Mouse (Mus musculus) myocyte (in vitro differentiated cells): ENCODE results near the gene Col8a2.

Source experiments
- CEBPB ChIP-seq: IDR thresholded peaks from 2 replicates; pipeline ENCODE4 v1.6.1; 2011; ENCODE audit warnings: mild to moderate bottlenecking, moderate library complexity; ENCODE audit not compliant: poor library complexity, insufficient read depth, severe bottlenecking
- E2F4 ChIP-seq: IDR thresholded peaks from one replicate; pipeline ENCODE4 v1.6.1; 2011; ENCODE audit warnings: mild to moderate bottlenecking, control low read depth, moderate library complexity; ENCODE audit not compliant: insufficient read depth
- POLR2A ChIP-seq: IDR thresholded peaks from one replicate; pipeline ENCODE4 v1.6.1; 2011; ENCODE audit warnings: low read depth, mild to moderate bottlenecking, control low read depth, moderate library complexity; ENCODE audit not compliant: insufficient read length
- TCF12 ChIP-seq: IDR thresholded peaks from one replicate; pipeline ENCODE4 v1.6.1; 2011; ENCODE audit warnings: mild to moderate bottlenecking, control low read depth; ENCODE audit not compliant: poor library complexity, insufficient read depth, severe bottlenecking
- USF1 ChIP-seq: IDR thresholded peaks from one replicate; pipeline ENCODE4 v1.6.1; 2011; ENCODE audit warnings: low read depth, mild to moderate bottlenecking, control low read depth, moderate library complexity

GRCm38 (mm10) chr4:126316443-126317040, 29.9 kb downstream of the Col8a2 start:
- no peak for TF ChIP-seq E2F4
- TF ChIP-seq USF1 = no peak
- no peak for TF ChIP-seq CEBPB
- TF ChIP-seq POLR2A = no peak
- no peak for TF ChIP-seq TCF12
